Mouse (Mus musculus): ENCODE measurements around the gene Lce1h. TPM values are rescaled to one million over a fixed set of nuclear protein-coding genes. Genes with fewer than 3 reads are reported as not detected.

The Lce1h gene
- not detected for total RNA-seq (2021)

DNA sequence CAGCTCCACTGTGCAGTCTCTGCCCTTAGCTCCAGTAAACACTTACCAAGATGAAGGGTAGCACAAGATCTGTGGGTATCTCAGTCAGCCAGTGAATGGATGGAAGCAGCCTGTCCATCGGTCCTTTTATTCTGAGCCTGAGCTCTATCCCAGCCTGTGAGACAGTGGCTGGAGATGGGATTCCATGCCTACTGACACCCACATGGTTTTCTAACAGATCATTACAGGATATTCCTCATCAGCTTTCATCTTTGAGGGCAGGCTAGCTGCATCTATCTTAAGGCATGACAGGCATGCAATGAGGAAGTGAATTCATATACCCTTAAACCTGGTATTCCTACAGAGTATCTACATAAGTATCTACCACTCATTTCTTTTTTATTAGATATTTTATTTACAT is at the start of gene Lce1h:
Gene Lce1h, minus strand, starts transcription at position 101 of the 400 bp plus-strand sequence.
- intact Hi-C loops (cut with DNase I) = no loop called here
- no peak for DNase-seq (ENCODE audit: low spot score in 2 of 2)

- intact Hi-C loops (cut with DNase I) = no loop called here
These were observed 42.9 kb upstream of the Lce1h start, which contains the start of gene Lce1k for GRCm38 (mm10) chr3:92807791-92808190. Gene Lce1k, minus strand, starts transcription at chr3:92807891.

GRCm38 (mm10) chr3:92790414-92790813 is 25.5 kb upstream of the Lce1h start, which contains the start of gene Lce1j:
Gene Lce1j, minus strand, starts transcription at chr3:92790514.
- intact Hi-C loops (cut with DNase I) = no loop called here
- DNase-seq (ENCODE audit: low spot score in 2 of 2) = no peak

More at GRCm38 (mm10) chr3:92807791-92808190, 42.9 kb upstream of the Lce1h start, which contains the start of gene Lce1k:
- DNase-seq (ENCODE audit: low spot score in 2 of 2) = no peak

- no peak for DNase-seq (ENCODE audit: low spot score in 2 of 2)
- intact Hi-C loops (cut with DNase I) = no loop called here
These were observed 13.9 kb upstream of the Lce1h start, which contains the start of gene Lce1i for GRCm38 (mm10) chr3:92778799-92779198. Gene Lce1i, minus strand, starts transcription at chr3:92778899.

GRCm38 (mm10) chr3:92771573-92771972 is 6.7 kb upstream of the Lce1h start:
- DNase-seq (ENCODE audit: low spot score in 2 of 2) = no peak
- intact Hi-C loops (cut with DNase I) = no loop called here

GRCm38 (mm10) chr3:92753197-92753596 is 11.7 kb downstream of the Lce1h start:
- DNase-seq (ENCODE audit: low spot score in 2 of 2) = no peak
- intact Hi-C loops (cut with DNase I) = loop anchor here (5.0 to 10.0 kb wide), 3 partner anchors 149 to 272 kb away; partner anchors contain the start of gene Lce3f

DNA sequence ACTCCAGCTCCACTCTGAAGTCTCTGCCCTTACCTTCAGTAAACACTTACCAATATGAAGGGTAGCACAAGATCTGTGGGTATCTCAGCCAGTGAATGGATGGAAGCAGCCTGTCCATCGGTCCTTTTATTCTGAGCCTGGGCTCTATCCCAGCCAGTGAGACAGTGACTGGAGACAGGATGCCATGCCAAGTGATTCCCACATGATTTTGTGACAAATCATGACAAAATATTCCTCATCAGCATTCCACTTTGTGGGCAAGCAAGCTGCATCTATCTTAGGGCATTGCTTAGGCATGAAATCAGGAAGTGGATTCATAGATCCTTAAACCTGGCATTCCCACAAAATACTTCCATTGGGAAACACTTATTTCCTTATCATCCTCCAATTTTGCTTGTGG is 12.6 kb downstream of the Lce1h start, which contains the start of gene Lce1g:
Gene Lce1g, minus strand, starts transcription at position 101 of the 400 bp plus-strand sequence.
- intact Hi-C loops (cut with DNase I) = loop anchor here (5.0 to 10.0 kb wide), 3 partner anchors 150 to 273 kb away; partner anchors contain the start of gene Lce3f
- DNase-seq (ENCODE audit: low spot score in 2 of 2) = no peak

DNA sequence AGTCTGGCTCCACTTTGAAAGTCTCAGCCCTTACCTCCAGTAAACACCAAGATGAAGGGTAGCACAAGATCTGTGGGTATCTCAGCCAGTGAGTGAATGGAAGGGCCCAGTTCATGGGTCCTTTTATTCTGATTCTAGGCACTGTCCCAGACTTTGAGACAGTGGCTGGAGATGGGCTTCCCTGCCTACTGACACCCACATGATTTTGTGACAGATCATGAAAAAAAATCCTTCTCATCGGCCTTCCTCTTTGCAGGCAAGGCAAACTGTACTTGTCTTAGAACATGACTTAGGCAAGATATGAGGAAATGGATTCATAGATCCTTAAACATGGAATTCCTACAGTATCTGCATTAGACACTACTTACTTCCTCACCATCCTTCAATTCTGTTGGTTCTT is 25.9 kb downstream of the Lce1h start, which contains the start of gene Gm38119:
Gene Gm38119, minus strand, starts transcription at position 101 of the 400 bp plus-strand sequence.
- intact Hi-C loops (cut with DNase I) = no loop called here
- no peak for DNase-seq (ENCODE audit: low spot score in 2 of 2)

DNA sequence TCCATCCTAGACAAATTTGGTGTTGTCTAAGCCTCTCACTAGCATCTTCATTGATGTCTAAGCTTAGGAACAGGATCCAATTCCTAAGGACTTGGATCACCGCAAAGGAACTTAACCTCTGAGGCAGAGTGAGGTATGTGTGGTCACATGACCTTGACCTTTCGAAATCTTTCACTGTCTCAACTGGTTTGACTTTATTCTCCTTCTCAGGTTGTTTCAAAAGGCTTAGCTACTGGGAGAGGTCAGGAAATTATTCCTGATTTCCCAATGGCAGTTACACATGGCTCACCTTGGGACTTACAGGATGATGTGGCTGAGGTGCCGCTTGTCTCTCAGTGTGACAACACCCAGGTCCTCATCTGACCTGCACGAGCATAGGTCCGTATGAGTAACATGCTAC is 42.2 kb downstream of the Lce1h start:
- intact Hi-C loops (cut with DNase I) = no loop called here
- DNase-seq (ENCODE audit: low spot score in 2 of 2) = no peak

- intact Hi-C loops (cut with DNase I) = no loop called here
These were observed 44.6 kb downstream of the Lce1h start, which contains the start of gene Lce1f for GRCm38 (mm10) chr3:92720250-92720649. Gene Lce1f, minus strand, starts transcription at chr3:92720350.

DNA sequence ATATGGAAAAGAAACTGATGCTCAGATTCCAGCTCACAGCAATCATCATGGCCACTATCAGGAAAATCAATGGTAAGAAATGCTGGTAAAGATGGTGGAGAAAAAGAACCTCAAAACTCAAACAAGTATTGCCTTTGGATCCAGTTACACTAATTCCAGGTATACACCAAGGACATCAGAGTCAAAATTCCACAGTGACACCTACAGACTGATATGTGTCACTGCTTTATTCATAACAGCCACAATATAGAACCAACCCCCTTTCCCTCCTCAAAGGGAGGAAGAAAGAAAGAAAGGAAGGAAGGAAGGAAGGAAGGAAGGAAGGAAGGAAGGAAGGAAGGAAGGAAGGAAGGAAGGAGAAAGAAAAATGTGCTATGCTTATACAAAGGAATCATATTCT is 49.7 kb downstream of the Lce1h start:
- intact Hi-C loops (cut with DNase I) = no loop called here
- DNase-seq (ENCODE audit: low spot score in 2 of 2) = no peak

More at GRCm38 (mm10) chr3:92720250-92720649, 44.6 kb downstream of the Lce1h start, which contains the start of gene Lce1f:
- DNase-seq (ENCODE audit: low spot score in 2 of 2) = no peak

Other genes with a start within 250 kb of the Lce1h start
- gene 2310046K23Rik, start 230.6 kb downstream of the Lce1h start, total RNA-seq (2021) = not detected
- not detected for gene Ivl, start 191.3 kb downstream of the Lce1h start, total RNA-seq (2021)
- gene Smcp, start 176.1 kb downstream of the Lce1h start, total RNA-seq (2021) = not detected
- gene 2210017I01Rik, start 157.6 kb downstream of the Lce1h start, total RNA-seq (2021) = not detected
- not detected for gene Lce6a, start 143.4 kb downstream of the Lce1h start, total RNA-seq (2021)
- not detected for gene Lce1a1, start 116.8 kb downstream of the Lce1h start, total RNA-seq (2021)
- not detected for gene Lce1b, start 108.1 kb downstream of the Lce1h start, total RNA-seq (2021)
- gene Lce1a2, start 94.8 kb downstream of the Lce1h start, total RNA-seq (2021) = not detected
- gene Lce1c, start 85.8 kb downstream of the Lce1h start, total RNA-seq (2021) = not detected
- gene Lce1d, start 77.9 kb downstream of the Lce1h start, total RNA-seq (2021) = not detected
- gene Lce1e, start 56.0 kb downstream of the Lce1h start, total RNA-seq (2021) = not detected
- gene Lce1f, start 44.7 kb downstream of the Lce1h start, total RNA-seq (2021) = not detected
- not detected for gene Gm38119, start 26.0 kb downstream of the Lce1h start, total RNA-seq (2021)
- not detected for gene Lce1g, start 12.7 kb downstream of the Lce1h start, total RNA-seq (2021)
- not detected for gene Lce1i, start 13.8 kb upstream of the Lce1h start, total RNA-seq (2021)
- gene Lce1j, start 25.4 kb upstream of the Lce1h start, total RNA-seq (2021) = not detected
- not detected for gene Lce1k, start 42.8 kb upstream of the Lce1h start, total RNA-seq (2021)
- gene Kprp, start 62.2 kb upstream of the Lce1h start, total RNA-seq (2021) = not detected
- not detected for gene Lce1l, start 86.2 kb upstream of the Lce1h start, total RNA-seq (2021)
- not detected for gene 2310050C09Rik, start 105.2 kb upstream of the Lce1h start, total RNA-seq (2021)
- not detected for gene Lce3a, start 161.2 kb upstream of the Lce1h start, total RNA-seq (2021)
- not detected for gene Lce3b, start 167.9 kb upstream of the Lce1h start, total RNA-seq (2021)
- not detected for gene Lce3c, start 179.4 kb upstream of the Lce1h start, total RNA-seq (2021)
- gene Lce3d, start 192.3 kb upstream of the Lce1h start, total RNA-seq (2021) = not detected
- not detected for gene Lce3e, start 202.0 kb upstream of the Lce1h start, total RNA-seq (2021)
- gene Lce3f, start 227.2 kb upstream of the Lce1h start, total RNA-seq (2021) = not detected

All from left cerebral cortex, postnatal 36 days (tissue).